ENCODE assay signal across 8 mouse cellular contexts in the genomic region with DNA sequence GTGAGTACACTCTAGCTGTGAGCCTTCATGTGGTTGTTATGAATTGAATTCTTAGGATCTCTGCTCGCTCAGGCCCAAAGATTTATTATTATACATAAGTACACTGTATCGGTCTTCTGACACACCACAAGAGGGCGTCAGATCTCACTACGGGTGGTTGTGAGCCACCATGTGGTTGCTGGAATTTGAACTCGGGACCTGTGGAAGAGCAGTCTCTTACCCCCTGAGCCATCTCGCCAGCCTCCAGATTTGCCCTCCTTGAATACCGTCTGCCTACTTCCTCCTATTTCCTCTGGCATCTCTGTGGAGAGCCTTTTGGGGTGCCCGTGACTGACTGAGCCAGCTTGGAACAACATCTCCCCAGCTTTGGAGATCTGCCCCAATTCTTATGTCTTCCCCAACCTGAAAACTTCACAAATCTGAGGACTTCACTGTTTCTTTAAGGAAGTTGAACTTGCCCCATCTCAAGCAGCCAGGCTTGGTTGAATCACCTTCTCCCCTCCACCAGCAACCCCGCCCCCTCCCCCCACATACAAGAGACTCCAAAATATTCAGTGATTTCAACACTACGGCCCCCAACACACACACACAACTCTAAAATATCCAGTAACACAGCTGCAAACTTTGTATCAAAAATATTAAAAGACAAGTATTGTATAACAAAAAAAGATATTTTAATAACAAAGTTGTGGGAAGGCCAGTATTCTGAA. TPM values are rescaled to one million over a fixed set of nuclear protein-coding genes. Genes with fewer than 3 reads are reported as not detected.
DNase-seq lines count a peak whose midpoint lies in the region; ATAC-seq and TF ChIP-seq lines count a peak whose summit lies in the region.

No protein-coding gene starts in this region.

- peak; percentile 17 for DNase-seq in embryo, embryonic 9.5 days (ENCODE audit: extremely low spot score)
- no peak for DNase-seq in embryo, embryonic 10 days (ENCODE audit: low spot score)
- no peak for DNase-seq in testis, postnatal 14 days (ENCODE audit: low spot score)
- no peak for DNase-seq in limb, embryonic 14.5 days (ENCODE audit: low spot score)
- DNase-seq in urinary bladder, postnatal 10 days (ENCODE audit: low spot score) = no peak
- no peak for DNase-seq in right cerebral cortex, postnatal 10 days (ENCODE audit: low spot score in 2 of 2)

- H3K36me3 ChIP-seq in testis, adult 2 months (ENCODE audit: control insufficient read depth, insufficient read depth, low read length) = no peaks in the 10 kb centered on the region
- peaks cover 2% of the 10 kb centered on the region; the same call in 1 of the 2 replicates for H3K36me3 ChIP-seq in limb, embryonic 14.5 days (ENCODE audit: control insufficient read depth, insufficient read depth, low read length)

- ATAC-seq in limb, embryonic 14.5 days (ENCODE audit: low FRiP score, low read depth) = no peak
- ATAC-seq in megakaryocyte-erythroid progenitor cell, adult 5-6 weeks (replicated peaks; ENCODE audit: low FRiP score, low TSS enrichment, poor library complexity, severe bottlenecking) = no peak

- peak overlapping the region; percentile 75 for H3K4me2 ChIP-seq in limb, embryonic 14.5 days (replicated peaks; ENCODE audit: low read depth, low read length, severe bottlenecking)

- peaks cover 37% of the 10 kb centered on the region for H3K4me1 ChIP-seq in testis, adult 2 months (ENCODE audit: control insufficient read depth, insufficient read depth, low read length)
- H3K4me1 ChIP-seq in limb, embryonic 14.5 days (ENCODE audit: control insufficient read depth, insufficient read depth, low read length) = peaks cover 34% of the 10 kb centered on the region

- peak overlapping the region; percentile 78; the same call in 1 of the 2 replicates for H3K9ac ChIP-seq in limb, embryonic 14.5 days (ENCODE audit: low read depth, low read length, severe bottlenecking)

- no peak for TF ChIP-seq CTCF in testis, adult 2 months (IDR thresholded peaks at IDR 0.05; ENCODE audit: control insufficient read depth, insufficient read depth, insufficient replicate concordance, low read depth, low read length)

- no peaks in the 10 kb centered on the region for H3K9me3 ChIP-seq in limb, embryonic 14.5 days (ENCODE audit: control insufficient read depth, low read length)

- H3K27ac ChIP-seq in testis, adult 2 months (ENCODE audit: control insufficient read depth, insufficient read depth, low read depth, low read length) = peak overlapping the region; percentile 39; the same call in 1 of the 2 replicates
- H3K27ac ChIP-seq in limb, embryonic 14.5 days (replicated peaks; ENCODE audit: low read depth, low read length) = 0 out of 2 replicates have a peak overlapping the region, but pooled peaks have one; percentile 90

- 71% methylated on average over 10 of the region's 10 CpGs for WGBS in limb, embryonic 14.5 days

- TF ChIP-seq POLR2A in testis, adult 2 months (IDR thresholded peaks at IDR 0.05; ENCODE audit: control insufficient read depth, low read depth, low read length) = no peak
- TF ChIP-seq POLR2A in limb, embryonic 14.5 days (IDR thresholded peaks at IDR 0.05; ENCODE audit: borderline replicate concordance, extremely low read depth, insufficient read depth, insufficient read length) = no peak

- H3K27me3 ChIP-seq in testis, adult 2 months (ENCODE audit: control insufficient read depth, insufficient read depth, low read length) = no peaks in the 10 kb centered on the region
- H3K27me3 ChIP-seq in limb, embryonic 14.5 days (ENCODE audit: control insufficient read depth, insufficient read depth, low read length) = no peaks in the 10 kb centered on the region

- H3K4me3 ChIP-seq in testis, adult 2 months (ENCODE audit: control insufficient read depth, low read depth, low read length) = peak overlapping the region; percentile 82
- H3K4me3 ChIP-seq in limb, embryonic 14.5 days (replicated peaks; ENCODE audit: low read length) = peak overlapping the region; percentile 67

RNA-seq across cellular contexts. Expression of gene Plxnb2, which starts 1.1 kb away (rescaled TPM):
- polyA plus RNA-seq in testis, adult 2 months (2012; rRNA removed) = 91.0 and 107 TPM in 2 replicates
- 212 and 268 TPM in 2 replicates for polyA plus RNA-seq in limb, embryonic 14.5 days (2012; rRNA removed)
- polyA plus RNA-seq in limb, embryonic 14.5 days (2014; fragmentation: Nextera tagmentation; extraction: Ambion mirVana) = 170 and 183 TPM in 2 replicates
- total RNA-seq in megakaryocyte-erythroid progenitor cell, adult 5-6 weeks (2014; fragmentation: Nextera tagmentation) = 2.3 and 3.6 TPM in 2 replicates
- 0.34 and 1.7 TPM in 2 replicates for total RNA-seq in megakaryocyte-erythroid progenitor cell, adult 5-6 weeks (2017)

RNA-seq across cellular contexts. Expression of gene Dennd6b, which starts 14.6 kb away (rescaled TPM):
- polyA plus RNA-seq in testis, adult 2 months (2012; rRNA removed) = 55.5 and 58.5 TPM in 2 replicates
- polyA plus RNA-seq in limb, embryonic 14.5 days (2012; rRNA removed) = 39.2 and 53.6 TPM in 2 replicates
- 12.7 and 14.0 TPM in 2 replicates for polyA plus RNA-seq in limb, embryonic 14.5 days (2014; fragmentation: Nextera tagmentation; extraction: Ambion mirVana)
- total RNA-seq in megakaryocyte-erythroid progenitor cell, adult 5-6 weeks (2014; fragmentation: Nextera tagmentation) = 9.8 and 14.1 TPM in 2 replicates
- total RNA-seq in megakaryocyte-erythroid progenitor cell, adult 5-6 weeks (2017) = 1.3 and 4.6 TPM in 2 replicates

RNA-seq across cellular contexts. Expression of gene Ppp6r2, which starts 29.6 kb away (rescaled TPM):
- polyA plus RNA-seq in testis, adult 2 months (2012; rRNA removed) = 49.8 and 59.3 TPM in 2 replicates
- polyA plus RNA-seq in limb, embryonic 14.5 days (2012; rRNA removed) = 59.0 and 71.5 TPM in 2 replicates
- 28.3 and 31.7 TPM in 2 replicates for polyA plus RNA-seq in limb, embryonic 14.5 days (2014; fragmentation: Nextera tagmentation; extraction: Ambion mirVana)
- total RNA-seq in megakaryocyte-erythroid progenitor cell, adult 5-6 weeks (2014; fragmentation: Nextera tagmentation) = 56.3 and 72.3 TPM in 2 replicates
- 29.4 and 145 TPM in 2 replicates for total RNA-seq in megakaryocyte-erythroid progenitor cell, adult 5-6 weeks (2017)

RNA-seq across cellular contexts. Expression of gene Mapk11, which starts 32.3 kb away (rescaled TPM):
- polyA plus RNA-seq in testis, adult 2 months (2012; rRNA removed) = 2.0 and 2.6 TPM in 2 replicates
- polyA plus RNA-seq in limb, embryonic 14.5 days (2012; rRNA removed) = 13.4 and 15.9 TPM in 2 replicates
- 7.0 and 7.3 TPM in 2 replicates for polyA plus RNA-seq in limb, embryonic 14.5 days (2014; fragmentation: Nextera tagmentation; extraction: Ambion mirVana)
- 0.11 TPM in 1 of 2 replicates, not detected in the other for total RNA-seq in megakaryocyte-erythroid progenitor cell, adult 5-6 weeks (2014; fragmentation: Nextera tagmentation)
- total RNA-seq in megakaryocyte-erythroid progenitor cell, adult 5-6 weeks (2017) = 0.27 and 3.5 TPM in 2 replicates

RNA-seq across cellular contexts. Expression of gene Mapk12, which starts 41.2 kb away (rescaled TPM):
- 0.79 and 1.0 TPM in 2 replicates for polyA plus RNA-seq in testis, adult 2 months (2012; rRNA removed)
- 13.7 and 14.9 TPM in 2 replicates for polyA plus RNA-seq in limb, embryonic 14.5 days (2012; rRNA removed)
- polyA plus RNA-seq in limb, embryonic 14.5 days (2014; fragmentation: Nextera tagmentation; extraction: Ambion mirVana) = 5.0 and 8.3 TPM in 2 replicates
- total RNA-seq in megakaryocyte-erythroid progenitor cell, adult 5-6 weeks (2014; fragmentation: Nextera tagmentation) = not detected in 2 replicates
- total RNA-seq in megakaryocyte-erythroid progenitor cell, adult 5-6 weeks (2017) = 2.1 TPM in 1 of 2 replicates, not detected in the other
